7 mouse cellular contexts compared by ENCODE assay signal in genomic region chr7:122803839-122804496, GRCm38 (mm10).
DNase-seq lines count a peak whose midpoint lies in the region; ATAC-seq and TF ChIP-seq lines count a peak whose summit lies in the region.

No protein-coding gene starts in this region.

- H3K4me2 ChIP-seq in lung, embryonic 14.5 days: no peak overlapping the region
- no peak overlapping the region for H3K4me2 ChIP-seq in intestine, embryonic 14.5 days (ENCODE audit: low read length)

- no peak overlapping the region for H3K27ac ChIP-seq in lung, embryonic 14.5 days (ENCODE audit: low read depth)
- no peak overlapping the region for H3K27ac ChIP-seq in intestine, embryonic 14.5 days (ENCODE audit: low read depth)

- H3K9ac ChIP-seq in lung, embryonic 14.5 days: no peak overlapping the region
- no peak overlapping the region for H3K9ac ChIP-seq in intestine, embryonic 14.5 days (ENCODE audit: low read length)

- H3K27me3 ChIP-seq in lung, embryonic 14.5 days (ENCODE audit: insufficient read depth, low read length): no peaks in the 10 kb centered on the region
- H3K27me3 ChIP-seq in intestine, embryonic 14.5 days (replicated peaks; ENCODE audit: control insufficient read depth, insufficient read depth, low read length): 0 out of 2 replicates have a peak, but pooled peaks cover 4% of the 10 kb centered on the region

- H3K4me3 ChIP-seq in lung, embryonic 14.5 days (ENCODE audit: low read depth, low read length): no peak overlapping the region
- H3K4me3 ChIP-seq in lung, adult 2 months (replicated peaks; ENCODE audit: extremely low read depth, low read depth, low read length): no peak overlapping the region
- no peak overlapping the region for H3K4me3 ChIP-seq in intestine, embryonic 14.5 days (ENCODE audit: low read depth, low read length)

- TF ChIP-seq CTCF in lung, embryonic 14.5 days (IDR thresholded peaks at IDR 0.05; ENCODE audit: low read depth): no peak
- TF ChIP-seq CTCF in lung, adult 2 months (IDR thresholded peaks at IDR 0.05; ENCODE audit: insufficient read depth, low read length): no peak

- peak; percentile 95 for DNase-seq in lung, embryonic 14.5 days
- DNase-seq in lung, adult 2 months: no peak
- peak; percentile 57 for DNase-seq in intestine, embryonic 14.5 days (ENCODE audit: low spot score)
- DNase-seq in left cerebral cortex, postnatal 25 days (ENCODE audit: low spot score in 2 of 2): peak; percentile 47 to 73
- DNase-seq in skeletal muscle tissue, adult 2 months (ENCODE audit: low read depth, low spot score): peak; percentile 49
- no peak for DNase-seq in T-cell, adult 2 months (ENCODE audit: low spot score)

- ATAC-seq in lung, embryonic 14.5 days (ENCODE audit: insufficient read depth): peak; percentile 89
- peak; percentile 88 for ATAC-seq in frontal cortex, adult (ENCODE audit: low TSS enrichment)
- ATAC-seq in intestine, embryonic 14.5 days (replicated peaks; ENCODE audit: low FRiP score, low TSS enrichment, low read depth): 0 out of 2 replicates have a peak, but pooled peaks have one; percentile 58

- TF ChIP-seq POLR2A in lung, adult 2 months (IDR thresholded peaks at IDR 0.05; ENCODE audit: borderline replicate concordance, extremely low read depth, low read depth, low read length): no peak

- intact Hi-C loops in left cerebral cortex, postnatal 25 days (cut with DNase I): no loop called here

- no peaks in the 10 kb centered on the region for H3K9me3 ChIP-seq in lung, embryonic 14.5 days (ENCODE audit: low read depth, low read length)
- no peaks in the 10 kb centered on the region for H3K9me3 ChIP-seq in intestine, embryonic 14.5 days (ENCODE audit: control insufficient read depth, low read length)

- WGBS in lung, embryonic 14.5 days: 29% methylated on average over 9 of the region's 9 CpGs
- WGBS in lung, adult 2 months: 34% methylated on average over 9 of the region's 9 CpGs
- 38% methylated on average over 9 of the region's 9 CpGs for WGBS in intestine, embryonic 14.5 days

- no peaks in the 10 kb centered on the region for H3K36me3 ChIP-seq in lung, embryonic 14.5 days (ENCODE audit: insufficient read depth)
- no peaks in the 10 kb centered on the region for H3K36me3 ChIP-seq in intestine, embryonic 14.5 days (ENCODE audit: control insufficient read depth, insufficient read depth, low read length)

- H3K4me1 ChIP-seq in lung, embryonic 14.5 days (ENCODE audit: insufficient read depth): no peaks in the 10 kb centered on the region
- H3K4me1 ChIP-seq in lung, adult 2 months (ENCODE audit: control insufficient read depth, insufficient read depth, low read length): peaks cover 3% of the 10 kb centered on the region; the same call in 1 of the 2 replicates
- peaks cover 3% of the 10 kb centered on the region; the same call in 1 of the 2 replicates for H3K4me1 ChIP-seq in intestine, embryonic 14.5 days (replicated peaks; ENCODE audit: control insufficient read depth, insufficient read depth, low read length)

Comparison
In these comparisons a context has a peak if more than half of its experiments do, and no peak if none do; other contexts are left out.
1. DNase-seq: peak in lung, embryonic 14.5 days (single experiment), intestine, embryonic 14.5 days (single experiment), left cerebral cortex, postnatal 25 days (2 of 2) and skeletal muscle tissue, adult 2 months (single experiment); none in lung, adult 2 months (single experiment) and T-cell, adult 2 months (single experiment).
2. Peak in every context shown above with its lines, with median percentiles within 50 percentile points of each other: ATAC-seq.